In genomic region chr12:103287276-103287675, GRCm38 (mm10) we compare ENCODE assay signal across 26 mouse cellular contexts. TPM values are rescaled to one million over a fixed set of nuclear protein-coding genes. Genes with fewer than 3 reads are reported as not detected.
A peak's percentile ranks its signal among the peaks of the same experiment; 100 is the strongest.
DNase-seq lines count a peak whose midpoint lies in the region; ATAC-seq and TF ChIP-seq lines count a peak whose summit lies in the region.
"Had no signal": no experiment of that assay in that cellular context is flagged by ENCODE, and none has a peak within 500 bp of the region (broad histone marks: within the 10 kb centered on the region; RNA-seq: fewer than 3 reads in every experiment).

No protein-coding gene starts in this region.

- H3K4me1 ChIP-seq in hindbrain, embryonic 14.5 days (replicated peaks; ENCODE audit: control insufficient read depth, insufficient read depth, low read length): no peaks in the 10 kb centered on the region
- peaks cover 6% of the 10 kb centered on the region; the same call in 1 of the 2 replicates for H3K4me1 ChIP-seq in hindbrain, embryonic 12.5 days
- no peaks in the 10 kb centered on the region for H3K4me1 ChIP-seq in hindbrain, postnatal 0 days (ENCODE audit: insufficient read depth, low read length)

- H3K9ac ChIP-seq in hindbrain, embryonic 14.5 days: no peak overlapping the region
- no peak overlapping the region for H3K9ac ChIP-seq in hindbrain, embryonic 12.5 days
- no peak overlapping the region for H3K9ac ChIP-seq in hindbrain, postnatal 0 days (replicated peaks; ENCODE audit: low read length)
- H3K9ac ChIP-seq: heart, embryonic 12.5 days; heart, embryonic 15.5 days had no signal

- no peak overlapping the region for H3K4me2 ChIP-seq in hindbrain, embryonic 14.5 days (replicated peaks)
- no peak overlapping the region for H3K4me2 ChIP-seq in hindbrain, embryonic 12.5 days (replicated peaks)
- no peak overlapping the region for H3K4me2 ChIP-seq in hindbrain, postnatal 0 days (ENCODE audit: low read depth, low read length)
- H3K4me2 ChIP-seq: heart, embryonic 12.5 days; heart, embryonic 15.5 days had no signal

- no peaks in the 10 kb centered on the region for H3K9me3 ChIP-seq in hindbrain, embryonic 14.5 days (ENCODE audit: control insufficient read depth, low read length)
- H3K9me3 ChIP-seq in hindbrain, embryonic 12.5 days (replicated peaks): no peaks in the 10 kb centered on the region
- H3K9me3 ChIP-seq in hindbrain, postnatal 0 days (ENCODE audit: low read length): no peaks in the 10 kb centered on the region
- H3K9me3 ChIP-seq: heart, embryonic 12.5 days; heart, embryonic 15.5 days had no signal

- TF ChIP-seq CTCF in hindbrain, postnatal 0 days (IDR thresholded peaks at IDR 0.05; ENCODE audit: low read depth): no peak

- no peaks in the 10 kb centered on the region for H3K36me3 ChIP-seq in hindbrain, embryonic 14.5 days (replicated peaks; ENCODE audit: control insufficient read depth, insufficient read depth)
- no peaks in the 10 kb centered on the region for H3K36me3 ChIP-seq in hindbrain, embryonic 12.5 days
- no peaks in the 10 kb centered on the region for H3K36me3 ChIP-seq in hindbrain, postnatal 0 days (ENCODE audit: insufficient read depth, low read length)
- H3K36me3 ChIP-seq: heart, embryonic 12.5 days; heart, embryonic 15.5 days had no signal

- 58% methylated on average over 4 of the region's 4 CpGs for WGBS in hindbrain, embryonic 14.5 days
- 72% methylated on average over 4 of the region's 4 CpGs for WGBS in hindbrain, embryonic 12.5 days
- WGBS in hindbrain, postnatal 0 days: 57% methylated on average over 4 of the region's 4 CpGs

- H3K4me3 ChIP-seq in hindbrain, embryonic 14.5 days (replicated peaks; ENCODE audit: low read length): no peak overlapping the region
- no peak overlapping the region for H3K4me3 ChIP-seq in hindbrain, embryonic 12.5 days
- no peak overlapping the region for H3K4me3 ChIP-seq in hindbrain, postnatal 0 days (ENCODE audit: low read length)
- H3K4me3 ChIP-seq: heart, embryonic 12.5 days; heart, embryonic 15.5 days had no signal

- H3K27me3 ChIP-seq in hindbrain, embryonic 14.5 days (ENCODE audit: control insufficient read depth, insufficient read depth, low read length): no peaks in the 10 kb centered on the region
- H3K27me3 ChIP-seq in hindbrain, embryonic 12.5 days: no peaks in the 10 kb centered on the region
- no peaks in the 10 kb centered on the region for H3K27me3 ChIP-seq in hindbrain, postnatal 0 days (ENCODE audit: insufficient read depth, low read length)
- H3K27me3 ChIP-seq: heart, embryonic 12.5 days; Patski had no signal

- DNase-seq in cerebellum, postnatal 10 days: peak; percentile 37 to 63
- no peak for DNase-seq in cerebellum, postnatal 36 days
- DNase-seq in hindbrain, embryonic 14.5 days (ENCODE audit: low spot score): no peak
- DNase-seq in MN1 (ENCODE audit: low spot score): peak; percentile 62
- peak; percentile 9 for DNase-seq in hindbrain, postnatal 0 days (ENCODE audit: low spot score)
- DNase-seq in spleen, postnatal 14 days (ENCODE audit: low spot score in 2 of 2): no peak
- DNase-seq: adrenal gland, postnatal 10 days; adrenal gland, postnatal 36 days; cerebellum, adult 11 months; cerebellum, adult 2 months; cerebellum, adult 9-11 months; gastrocnemius, postnatal 25 days; heart, adult 18-20 months; heart, postnatal 10 days; heart, postnatal 36 days had no signal

- no peak overlapping the region for H3K27ac ChIP-seq in hindbrain, embryonic 14.5 days
- no peak overlapping the region for H3K27ac ChIP-seq in hindbrain, embryonic 12.5 days
- H3K27ac ChIP-seq in hindbrain, postnatal 0 days: no peak overlapping the region
- H3K27ac ChIP-seq: heart, embryonic 15.5 days had no signal

- peak; percentile 69; the same call in 1 of the 2 replicates for ATAC-seq in hindbrain, embryonic 14.5 days (ENCODE audit: low FRiP score)
- ATAC-seq in hindbrain, embryonic 12.5 days (ENCODE audit: low FRiP score): no peak; the same call in 1 of the 2 replicates
- ATAC-seq in hindbrain, postnatal 0 days: no peak
- ATAC-seq: forebrain, embryonic 14.5 days; intestine, postnatal 0 days; Patski had no signal

RNA-seq across cellular contexts. Expression of gene Fam181a, which starts 23.5 kb away (rescaled TPM):
- 8.3 and 9.1 TPM in 2 replicates for polyA plus RNA-seq in hindbrain, embryonic 14.5 days (2014; fragmentation: Nextera tagmentation; extraction: Ambion mirVana)
- 13.6 and 14.4 TPM in 2 replicates for polyA plus RNA-seq in hindbrain, embryonic 12.5 days (2016; fragmentation: Nextera tagmentation; extraction: Ambion mirVana)
- 14.6 and 18.5 TPM in 2 replicates for total RNA-seq in hindbrain, postnatal 0 days (2014; rRNA removed)
- 8.1 and 9.2 TPM in 2 replicates for polyA plus RNA-seq in hindbrain, postnatal 0 days (2015; fragmentation: Nextera tagmentation; extraction: Ambion mirVana)
- total RNA-seq: adrenal gland, adult 18-20 months; adrenal gland, postnatal 10 days; adrenal gland, postnatal 36 days; ES-E14; gastrocnemius, adult 8-10 months; gastrocnemius, postnatal 25 days; heart, adult 18-20 months; heart, postnatal 10 days; heart, postnatal 36 days had no signal
- polyA plus RNA-seq: embryonic facial prominence, embryonic 14.5 days; heart, embryonic 15.5 days; intestine, embryonic 14.5 days; intestine, postnatal 0 days; Patski had no signal

RNA-seq across cellular contexts. Expression of gene Prima1, which starts 45.3 kb away (rescaled TPM):
- 1.5 and 1.9 TPM in 2 replicates for polyA plus RNA-seq in hindbrain, embryonic 14.5 days (2014; fragmentation: Nextera tagmentation; extraction: Ambion mirVana)
- 0.80 and 1.6 TPM in 2 replicates for polyA plus RNA-seq in hindbrain, embryonic 12.5 days (2016; fragmentation: Nextera tagmentation; extraction: Ambion mirVana)
- 1.3 and 3.6 TPM in 2 replicates for total RNA-seq in hindbrain, postnatal 0 days (2014; rRNA removed)
- 0.87 and 0.93 TPM in 2 replicates for polyA plus RNA-seq in hindbrain, postnatal 0 days (2015; fragmentation: Nextera tagmentation; extraction: Ambion mirVana)

Comparison
In these comparisons a context has a peak if more than half of its experiments do, and no peak if none do; other contexts are left out.
1. DNase-seq: peak in cerebellum, postnatal 10 days (2 of 2), MN1 (single experiment) and hindbrain, postnatal 0 days (single experiment); none in cerebellum, postnatal 36 days (0 of 2), hindbrain, embryonic 14.5 days (single experiment) and spleen, postnatal 14 days (0 of 2).